Mouse (Mus musculus): ENCODE measurements around the gene Tnfsf13b. TPM values are rescaled to one million over a fixed set of nuclear protein-coding genes. Genes with fewer than 3 reads are reported as not detected.
A peak's percentile ranks its signal among the peaks of the same experiment; 100 is the strongest.

Tnfsf13b gene
- total RNA-seq (2021): 1 to 10 TPM; 5.1 to 5.3 TPM

DNA sequence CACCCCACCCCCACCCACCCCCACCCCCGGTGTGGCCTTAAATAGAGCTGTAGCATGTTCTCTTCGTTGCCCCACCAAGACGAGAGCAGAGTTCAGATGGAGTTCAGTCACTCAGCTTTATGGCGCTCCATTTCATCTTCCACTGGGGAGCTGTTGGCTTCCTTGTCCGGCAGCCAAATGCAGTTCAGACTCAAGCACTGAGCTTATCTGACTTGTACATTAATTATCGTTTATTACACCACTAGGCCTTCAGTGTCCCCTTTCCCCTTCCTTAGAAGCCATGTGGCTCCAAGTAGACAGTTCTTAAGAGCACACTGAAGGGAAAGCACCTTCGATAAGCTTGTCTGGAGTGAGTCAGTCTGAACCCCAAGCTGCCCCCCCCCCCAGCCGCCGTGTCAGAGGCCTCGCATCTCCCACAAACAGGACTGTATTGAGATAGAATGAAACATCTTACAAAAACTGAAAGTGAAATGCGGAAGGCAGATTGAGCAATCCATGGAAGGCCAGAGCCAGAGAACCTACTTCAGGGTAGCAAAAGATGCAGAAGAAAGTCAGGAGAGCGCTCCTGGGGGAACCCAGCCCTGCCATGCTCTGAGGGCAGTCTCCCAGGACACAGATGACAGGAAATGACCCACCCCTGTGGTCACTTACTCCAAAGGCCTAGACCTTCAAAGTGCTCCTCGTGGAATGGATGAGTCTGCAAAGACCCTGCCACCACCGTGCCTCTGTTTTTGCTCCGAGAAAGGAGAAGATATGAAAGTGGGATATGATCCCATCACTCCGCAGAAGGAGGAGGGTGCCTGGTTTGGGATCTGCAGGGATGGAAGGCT lies at the start of gene Tnfsf13b:
Gene Tnfsf13b (plus strand): TSS at position 312 of the 830 bp plus-strand sequence.
- peak; percentile 18 to 22 for DNase-seq
- intact Hi-C loops (cut with DNase I): no loop called here

DNA sequence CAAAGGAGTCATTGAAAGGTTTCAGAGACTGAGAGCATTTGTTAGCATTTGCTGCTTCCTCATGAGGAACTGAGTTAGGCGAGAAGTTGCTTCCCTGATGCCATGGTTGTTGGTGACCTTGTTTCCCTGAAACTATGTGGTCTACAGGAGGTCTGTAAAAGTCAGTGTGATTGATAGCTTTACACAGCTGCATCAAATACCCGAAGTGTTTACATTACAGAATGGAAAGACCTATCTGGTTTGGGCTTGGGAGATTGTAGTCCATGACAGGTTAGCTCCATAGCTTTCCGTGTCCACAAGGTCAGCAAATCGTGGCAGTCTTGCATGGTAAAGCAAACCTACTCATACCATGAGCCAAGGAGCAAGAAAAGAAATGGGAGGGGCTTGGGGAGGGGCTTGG lies 47.9 kb upstream of the Tnfsf13b start:
- intact Hi-C loops (cut with DNase I): no loop called here
- no peak for DNase-seq

DNA sequence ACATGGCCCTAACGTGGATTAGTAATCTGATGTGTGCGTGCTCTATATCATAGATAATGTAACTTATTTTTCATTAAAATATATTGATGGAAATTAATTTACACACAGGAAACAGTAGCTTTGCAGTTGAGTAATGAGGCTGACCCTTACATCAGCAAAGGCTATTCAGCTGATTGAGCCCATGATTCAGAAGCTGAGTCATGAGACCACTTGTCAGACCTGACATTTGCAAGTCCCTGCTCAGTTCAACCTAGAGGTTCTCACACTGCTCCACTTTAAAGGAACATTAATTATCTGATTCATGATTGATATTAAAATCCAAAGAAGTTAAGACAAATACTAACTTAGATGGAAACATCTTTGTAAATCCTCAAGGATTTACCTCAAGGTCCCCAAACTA lies 46.3 kb upstream of the Tnfsf13b start:
- intact Hi-C loops (cut with DNase I): no loop called here
- DNase-seq: no peak

DNA sequence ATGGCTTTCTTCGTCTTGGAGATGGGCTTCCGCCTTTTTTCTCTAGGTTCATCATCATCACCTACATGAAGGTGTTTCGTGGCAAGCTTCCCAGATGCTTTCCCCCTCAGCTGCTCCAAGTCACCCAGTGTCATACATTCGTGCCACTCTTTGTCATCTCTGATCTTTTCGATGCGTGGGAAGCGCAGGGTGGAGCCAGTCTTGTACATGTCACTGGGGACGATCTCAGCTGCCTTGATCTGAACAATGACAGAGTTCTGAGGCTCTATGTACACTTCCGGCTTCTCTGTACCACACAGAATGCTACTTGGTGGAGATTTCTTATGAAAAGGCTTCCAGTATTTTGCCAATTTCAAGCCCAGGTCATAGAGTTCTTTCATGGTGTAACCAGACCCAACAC lies 34.4 kb upstream of the Tnfsf13b start:
- no peak for DNase-seq
- intact Hi-C loops (cut with DNase I): no loop called here

GRCm38 (mm10) chr8:9975276-9975675 lies 31.0 kb upstream of the Tnfsf13b start:
- intact Hi-C loops (cut with DNase I): loop anchor here (5.0 kb wide), 2 partner anchors 67 to 257 kb away; no protein-coding TSS in a partner anchor
- no peak for DNase-seq

DNA sequence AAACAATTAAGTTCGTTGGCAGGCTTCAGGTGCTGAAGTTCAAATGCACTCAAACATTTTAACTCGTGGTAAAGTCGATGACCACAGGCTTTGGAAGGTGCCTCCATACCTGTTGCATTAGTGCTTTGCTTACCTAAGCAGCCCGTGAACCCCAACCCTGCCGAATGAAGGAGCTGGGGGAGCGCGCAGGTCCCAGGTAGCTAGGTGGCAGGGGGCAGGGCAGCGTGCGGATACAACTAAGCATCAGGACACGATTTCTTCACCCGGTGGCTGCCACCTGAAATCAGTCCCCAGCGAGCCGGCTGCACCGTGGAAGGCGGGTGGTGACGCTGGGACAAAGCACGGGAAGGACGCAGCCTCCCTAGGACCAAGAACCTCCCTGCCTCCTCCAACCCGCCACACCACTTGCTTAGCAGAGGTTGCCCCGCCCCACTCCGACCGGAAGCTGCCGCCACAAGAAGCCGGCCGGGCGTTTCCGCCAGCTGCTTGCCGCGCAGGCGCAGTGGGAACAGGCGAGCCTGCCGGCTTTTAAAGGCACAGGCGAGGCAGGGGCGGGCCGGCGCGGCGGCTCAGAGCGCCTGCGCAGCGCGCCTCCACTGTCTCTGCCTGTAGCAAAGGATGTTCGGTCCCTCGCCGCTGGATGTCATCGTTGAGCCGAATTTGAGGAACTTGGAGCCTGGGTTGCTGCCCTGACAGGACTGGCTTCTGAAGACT lies 30.2 kb upstream of the Tnfsf13b start:
- intact Hi-C loops (cut with DNase I): loop anchor here (2.0 to 5.0 kb wide), 4 partner anchors 66 to 427 kb away; no protein-coding TSS in a partner anchor
- peak; percentile 98 for DNase-seq

- peak in 1 of 2 experiments; percentile 12 for DNase-seq
- intact Hi-C loops (cut with DNase I): loop anchor here (2.0 to 5.0 kb wide), 4 partner anchors 65 to 426 kb away; no protein-coding TSS in a partner anchor
These were observed 29.3 kb upstream of the Tnfsf13b start for GRCm38 (mm10) chr8:9977016-9977415.

- intact Hi-C loops (cut with DNase I): loop anchor here (2.0 to 5.0 kb wide), 4 partner anchors 65 to 425 kb away; no protein-coding TSS in a partner anchor
- peak; percentile 99 for DNase-seq
These were observed 28.5 kb upstream of the Tnfsf13b start, which contains the start of the genes Lig4 and Abhd13 for GRCm38 (mm10) chr8:9977573-9978314. Lig4 (minus strand) TSS chr8:9977686. Abhd13 (plus strand) TSS chr8:9977707.

- intact Hi-C loops (cut with DNase I): loop anchor here (5.0 kb wide), 2 partner anchors 64 to 254 kb away; no protein-coding TSS in a partner anchor
- peak; percentile 4 to 14 for DNase-seq
These were observed 27.6 kb upstream of the Tnfsf13b start for GRCm38 (mm10) chr8:9978475-9979230.

DNA sequence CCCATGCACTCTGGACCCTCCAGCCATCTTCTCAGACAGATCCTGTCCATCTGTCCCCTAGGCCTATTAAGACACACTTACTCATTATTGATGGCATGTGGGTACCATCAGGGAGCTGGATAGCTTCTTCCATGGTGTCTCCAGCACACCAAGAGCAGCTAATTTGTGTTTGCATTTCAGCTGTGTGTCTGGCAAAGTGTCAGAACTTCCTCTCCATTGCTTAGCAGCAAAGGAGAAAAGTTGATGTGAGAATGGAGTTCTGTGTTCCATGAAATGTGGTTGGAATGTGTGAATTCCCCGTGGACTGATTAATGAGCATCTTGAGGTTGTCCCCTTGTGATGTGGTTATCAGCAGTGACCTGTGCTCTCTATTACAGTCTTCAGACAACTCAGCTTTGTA lies 26.5 kb upstream of the Tnfsf13b start:
- DNase-seq: no peak
- intact Hi-C loops (cut with DNase I): loop anchor here (5.0 kb wide), 2 partner anchors 63 to 253 kb away; no protein-coding TSS in a partner anchor

DNA sequence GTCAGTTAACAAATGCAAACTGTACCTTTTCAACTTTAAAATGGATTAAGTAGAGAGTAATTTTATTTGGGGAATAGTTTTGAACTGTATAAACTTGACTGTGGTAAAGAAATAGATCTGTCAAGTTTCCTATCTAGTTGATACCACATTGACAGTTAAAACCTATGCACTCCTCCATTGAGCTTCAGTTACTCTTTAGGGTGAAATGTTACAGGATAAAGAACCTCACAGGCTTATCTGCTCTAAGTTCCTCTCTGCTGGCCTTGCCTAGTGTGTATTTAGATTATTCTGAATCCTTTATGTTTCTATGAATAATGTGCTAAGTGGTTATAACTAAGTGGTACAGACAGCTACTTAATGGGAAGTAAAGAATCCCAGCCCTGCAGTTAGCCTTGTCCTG lies 26.1 kb upstream of the Tnfsf13b start:
- intact Hi-C loops (cut with DNase I): no loop called here
- no peak for DNase-seq

GRCm38 (mm10) chr8:10004115-10004514 lies 2.2 kb upstream of the Tnfsf13b start:
- intact Hi-C loops (cut with DNase I): no loop called here
- DNase-seq: no peak

DNA sequence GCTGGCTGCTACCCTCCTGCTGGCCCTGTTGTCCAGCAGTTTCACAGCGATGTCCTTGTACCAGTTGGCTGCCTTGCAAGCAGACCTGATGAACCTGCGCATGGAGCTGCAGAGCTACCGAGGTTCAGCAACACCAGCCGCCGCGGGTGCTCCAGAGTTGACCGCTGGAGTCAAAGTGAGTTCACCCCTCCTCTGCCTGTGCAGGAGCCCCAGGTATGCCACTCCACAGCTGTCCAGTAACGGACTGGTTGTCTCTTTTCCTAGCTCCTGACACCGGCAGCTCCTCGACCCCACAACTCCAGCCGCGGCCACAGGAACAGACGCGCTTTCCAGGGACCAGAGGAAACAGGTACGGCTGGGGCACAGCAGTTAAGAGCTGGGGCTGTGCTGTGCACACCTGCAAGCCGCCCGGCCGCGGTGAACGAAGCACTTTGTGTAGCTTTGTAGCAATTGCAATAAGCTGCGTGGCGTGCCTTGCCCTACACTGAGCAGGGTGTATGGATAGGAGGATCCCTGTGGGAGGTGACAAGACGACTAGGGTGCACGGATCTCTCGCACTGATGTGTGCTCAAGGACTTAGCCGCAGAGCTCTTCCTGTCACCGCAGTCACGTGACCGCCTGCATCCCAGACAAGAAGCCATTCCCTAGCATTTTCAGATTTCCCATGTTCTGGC lies 856 bp downstream of the Tnfsf13b start:
- peak; percentile 6 to 24 for DNase-seq
- intact Hi-C loops (cut with DNase I): no loop called here

- DNase-seq: no peak
- intact Hi-C loops (cut with DNase I): no loop called here
These were observed 1.4 kb downstream of the Tnfsf13b start for GRCm38 (mm10) chr8:10007660-10008028.

GRCm38 (mm10) chr8:10016252-10016651 lies 10.0 kb downstream of the Tnfsf13b start:
- intact Hi-C loops (cut with DNase I): no loop called here
- DNase-seq: no peak

GRCm38 (mm10) chr8:10017231-10017630 lies 11.0 kb downstream of the Tnfsf13b start:
- DNase-seq: peak; percentile 26 to 43
- intact Hi-C loops (cut with DNase I): no loop called here

DNA sequence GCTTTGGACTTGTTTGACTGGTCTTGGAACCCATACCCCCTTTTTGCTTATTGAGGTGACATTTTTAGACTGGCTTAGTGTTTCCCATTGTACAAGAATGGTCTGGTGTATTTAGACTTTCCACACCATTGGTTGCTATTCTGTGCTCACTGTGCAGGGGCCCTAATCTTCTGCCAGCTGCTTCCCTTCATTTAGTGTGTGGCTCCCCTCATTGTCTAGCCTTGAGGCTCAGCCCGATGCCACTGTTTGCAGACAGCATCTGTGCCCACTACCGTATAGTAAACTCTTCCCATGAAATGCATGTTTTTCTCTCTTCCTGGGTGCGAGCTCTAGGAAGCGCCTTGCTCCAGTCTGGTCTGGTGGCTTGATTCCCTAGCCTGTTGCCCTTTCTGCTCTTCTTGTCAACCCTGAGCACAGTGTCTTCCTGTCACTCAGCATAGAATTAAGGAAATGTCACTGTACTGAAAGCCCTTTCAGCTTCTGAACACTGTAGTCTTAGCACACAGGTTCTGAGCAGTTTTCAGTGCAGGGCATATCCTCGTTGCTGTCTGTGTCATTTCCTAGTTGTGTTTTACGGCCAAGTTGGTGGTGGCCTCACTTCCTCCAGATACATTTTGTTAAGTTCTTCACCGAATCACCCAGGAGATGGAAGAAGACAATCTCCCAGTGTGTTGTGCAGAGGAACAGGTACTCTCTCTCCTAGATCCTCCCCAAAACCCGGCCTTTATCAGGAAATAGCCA lies 24.2 kb downstream of the Tnfsf13b start:
- intact Hi-C loops (cut with DNase I): no loop called here
- no peak for DNase-seq

- intact Hi-C loops (cut with DNase I): no loop called here
- no peak for DNase-seq
These were observed 24.9 kb downstream of the Tnfsf13b start for GRCm38 (mm10) chr8:10031177-10031576.

Measured in heart, postnatal 36 days (tissue).